Mouse (Mus musculus): ENCODE results near the gene Slc7a10. TPM values are rescaled to one million over a fixed set of nuclear protein-coding genes. Genes with fewer than 3 reads are reported as not detected.

Slc7a10 gene
- polyA plus RNA-seq (2015; fragmentation: Nextera tagmentation; extraction: Ambion mirVana): 0.28 and 0.33 TPM in 2 replicates

DNA sequence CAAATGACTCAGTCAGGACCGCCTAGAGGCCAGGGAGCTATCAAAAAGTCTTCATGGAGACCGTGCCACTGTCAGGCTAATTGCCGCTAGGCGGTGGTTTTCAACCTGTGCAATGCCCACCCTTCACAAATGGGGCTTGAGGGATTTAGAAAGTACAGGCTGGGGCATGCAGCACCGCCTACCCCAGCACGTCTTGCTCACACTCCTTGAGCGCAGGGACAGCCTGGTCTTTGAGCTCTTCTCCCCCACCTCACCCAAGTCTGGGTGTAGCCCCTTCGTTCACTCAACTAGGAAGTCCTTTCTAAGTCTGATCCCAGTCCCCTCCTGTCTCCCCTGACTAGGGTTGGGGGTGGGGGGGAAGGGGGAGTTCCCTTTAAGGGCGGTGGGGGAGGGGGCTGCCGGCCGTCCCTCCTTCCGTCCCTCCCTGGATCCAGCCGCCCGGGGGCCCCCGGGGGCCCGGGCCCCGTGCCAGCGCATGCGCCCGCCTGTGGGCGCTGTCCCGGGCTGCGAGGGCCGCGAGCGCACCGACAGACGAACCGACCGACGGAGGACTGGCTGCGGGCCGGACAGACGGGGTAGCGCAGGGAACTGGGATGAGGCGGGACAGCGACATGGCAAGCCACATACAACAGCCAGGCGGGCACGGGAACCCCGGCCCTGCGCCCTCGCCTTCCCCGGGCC lies at the start of gene Slc7a10:
Gene Slc7a10, plus strand, starts transcription at position 497 of the 681 bp plus-strand sequence.
- no peak for DNase-seq (ENCODE audit: low spot score)

GRCm38 (mm10) chr7:35137524-35137923 lies 48.7 kb upstream of the Slc7a10 start:
- DNase-seq (ENCODE audit: low spot score): no peak

- no peak for DNase-seq (ENCODE audit: low spot score)
These were observed 47.7 kb upstream of the Slc7a10 start for GRCm38 (mm10) chr7:35138481-35138880.

- no peak for DNase-seq (ENCODE audit: low spot score)
These were observed 46.3 kb upstream of the Slc7a10 start for GRCm38 (mm10) chr7:35139880-35140279.

DNA sequence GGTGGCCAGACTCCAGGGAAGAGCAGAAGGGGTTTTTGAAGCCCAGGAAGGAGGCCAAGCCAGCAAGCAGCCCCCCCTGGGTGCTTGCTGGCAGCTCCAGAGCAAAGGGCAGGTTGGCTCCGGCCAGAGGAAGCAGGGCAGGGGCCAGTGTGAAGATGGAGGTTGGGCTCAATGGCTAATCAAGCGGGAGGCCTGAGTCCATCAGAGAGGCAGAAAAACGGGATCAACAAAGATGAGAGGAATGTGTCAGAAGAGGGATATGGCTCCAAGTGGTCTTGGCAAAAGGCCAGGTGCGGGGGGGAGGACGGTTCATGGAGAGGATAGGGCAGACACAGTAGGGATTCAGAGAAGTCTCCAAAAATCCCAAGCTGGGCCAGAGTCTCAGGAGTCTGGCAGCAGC lies 44.7 kb upstream of the Slc7a10 start:
- DNase-seq (ENCODE audit: low spot score): no peak

DNA sequence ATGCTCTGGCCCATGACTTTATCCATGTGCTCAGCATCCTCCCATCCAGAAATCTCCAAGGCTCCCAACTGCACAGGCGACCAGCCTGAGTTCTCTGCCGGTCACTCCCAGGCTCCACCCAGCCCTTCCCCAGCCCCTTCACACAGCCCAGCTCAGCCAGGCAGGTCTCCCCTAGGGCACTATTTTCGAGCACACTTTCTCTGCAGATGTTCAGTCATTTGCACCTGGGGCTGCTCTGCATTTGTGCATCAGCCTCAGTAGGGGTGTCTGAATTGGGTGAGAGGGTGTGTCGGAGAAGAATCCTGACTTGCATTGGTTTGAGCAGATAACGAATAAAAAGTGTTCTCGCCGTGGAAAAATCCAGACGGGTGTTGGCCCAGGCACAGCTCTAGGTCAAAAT lies 43.7 kb upstream of the Slc7a10 start:
- no peak for DNase-seq (ENCODE audit: low spot score)

DNA sequence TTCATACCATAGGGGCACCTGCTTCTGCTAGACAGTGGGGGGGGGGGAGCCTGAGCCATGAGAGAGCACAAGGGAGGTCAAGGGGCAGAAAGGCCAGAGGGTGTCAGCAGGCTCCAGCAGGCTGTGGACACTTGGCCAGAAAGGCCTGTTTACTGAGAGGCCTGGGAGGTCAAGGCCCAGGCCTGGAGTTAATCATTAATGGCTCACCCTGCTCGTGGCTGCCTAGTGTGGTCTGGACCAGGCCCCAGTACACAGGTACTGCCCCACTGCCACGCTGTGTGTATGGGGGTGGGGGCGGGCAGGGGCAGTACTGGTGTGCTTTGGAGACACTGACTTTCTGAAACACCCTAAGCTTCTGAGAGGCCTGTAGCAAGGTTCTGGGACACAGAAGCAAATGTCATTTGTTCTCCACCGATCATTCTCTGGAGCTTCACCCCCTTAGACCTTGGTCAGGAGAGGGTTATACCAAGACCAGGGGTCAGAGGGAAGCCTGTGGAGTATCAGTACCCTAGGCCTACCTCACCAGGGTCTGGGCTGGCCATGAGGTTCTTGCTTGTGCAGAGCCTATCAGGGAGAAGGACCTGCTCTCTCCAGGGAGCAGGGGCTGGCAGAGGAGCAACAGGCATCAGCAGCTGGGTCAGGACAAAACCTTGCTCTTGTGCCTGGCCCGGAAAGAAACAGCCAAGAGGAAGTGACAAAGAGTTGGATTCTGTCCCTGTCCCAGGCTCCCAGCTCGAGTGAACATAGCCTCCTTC lies 42.1 kb upstream of the Slc7a10 start:
- DNase-seq (ENCODE audit: low spot score): no peak

DNA sequence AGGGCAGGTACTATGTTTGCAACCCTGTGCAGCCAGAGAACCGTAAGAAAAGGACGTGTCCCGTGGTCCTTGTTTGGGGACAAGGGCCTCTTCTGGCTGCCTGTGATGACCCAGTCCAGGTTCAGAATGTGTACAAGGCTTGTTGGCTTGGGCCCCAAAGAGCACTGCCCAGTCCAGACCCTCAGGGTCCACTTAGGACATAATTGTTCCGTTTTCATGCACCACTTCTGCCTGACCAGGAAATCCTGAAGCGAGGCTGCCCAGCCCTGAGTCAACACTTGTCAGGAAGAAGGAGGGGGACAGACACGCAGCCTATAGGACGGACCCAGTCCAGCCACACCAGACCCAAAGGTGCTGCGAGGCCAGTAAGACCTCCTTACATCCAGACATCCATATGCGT lies 41.1 kb upstream of the Slc7a10 start:
- DNase-seq (ENCODE audit: low spot score): no peak

GRCm38 (mm10) chr7:35146269-35146668 lies 39.9 kb upstream of the Slc7a10 start:
- no peak for DNase-seq (ENCODE audit: low spot score)

DNA sequence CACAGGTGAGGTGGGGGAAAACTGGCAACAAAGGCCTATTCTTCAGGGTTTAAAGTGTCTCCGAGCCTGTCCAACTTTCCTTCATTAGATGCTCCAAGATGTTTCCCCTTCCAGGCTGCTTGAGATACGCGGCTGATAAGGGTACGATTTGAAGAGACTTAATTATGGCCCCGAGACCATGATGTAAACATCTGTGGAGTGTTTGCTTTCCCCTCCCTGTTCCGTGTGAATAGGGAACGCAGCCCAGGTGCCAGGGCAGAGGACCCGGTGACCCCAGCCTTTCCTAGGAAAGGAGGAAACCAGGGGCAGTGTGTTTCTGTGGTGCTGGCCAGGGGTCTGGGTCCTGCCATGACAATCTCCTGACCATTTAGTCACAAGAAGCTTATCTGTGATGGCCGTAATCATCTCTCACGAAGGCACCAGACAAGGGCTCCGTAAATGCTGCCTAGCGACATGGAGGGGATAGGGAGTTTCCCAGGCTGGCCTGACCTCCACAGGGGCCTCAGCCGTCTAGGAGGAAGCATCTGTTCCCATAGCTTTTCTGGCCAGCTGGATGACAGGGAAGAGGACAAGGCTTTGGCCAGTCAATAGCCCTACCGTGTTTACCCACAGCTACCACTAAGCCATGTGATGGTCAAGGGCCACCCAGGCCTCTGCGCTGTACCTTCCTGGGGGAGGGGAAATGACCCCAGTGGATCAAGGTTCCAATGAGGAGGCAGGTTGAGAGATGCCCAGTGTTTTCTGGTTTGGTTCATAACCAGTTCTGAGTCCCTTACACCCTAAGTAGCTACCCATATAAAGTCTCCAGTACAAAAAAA lies 36.4 kb upstream of the Slc7a10 start:
- DNase-seq (ENCODE audit: low spot score): no peak

GRCm38 (mm10) chr7:35150860-35151259 lies 35.3 kb upstream of the Slc7a10 start:
- no peak for DNase-seq (ENCODE audit: low spot score)

DNA sequence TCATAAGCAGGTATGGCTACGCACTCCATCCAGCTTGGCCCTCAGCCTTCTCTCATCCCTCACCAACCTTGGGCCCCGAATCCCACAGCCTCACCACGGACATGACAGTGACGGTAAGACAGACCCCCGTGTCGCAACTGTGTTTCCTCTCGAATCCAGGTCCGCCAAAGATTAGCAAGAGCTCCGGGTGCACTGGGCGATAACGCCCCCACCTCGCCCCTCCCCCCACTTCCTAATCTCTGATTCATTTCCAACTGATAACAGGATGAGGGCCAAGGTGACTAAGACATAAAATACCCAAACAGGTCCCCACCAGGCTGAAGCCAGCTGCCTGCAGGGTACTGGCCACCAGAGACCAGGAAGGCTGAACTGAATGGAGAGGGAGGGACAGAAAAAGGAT lies 31.7 kb upstream of the Slc7a10 start:
- no peak for DNase-seq (ENCODE audit: low spot score)

- DNase-seq (ENCODE audit: low spot score): no peak
These were observed 29.4 kb upstream of the Slc7a10 start for GRCm38 (mm10) chr7:35156561-35157477.

DNA sequence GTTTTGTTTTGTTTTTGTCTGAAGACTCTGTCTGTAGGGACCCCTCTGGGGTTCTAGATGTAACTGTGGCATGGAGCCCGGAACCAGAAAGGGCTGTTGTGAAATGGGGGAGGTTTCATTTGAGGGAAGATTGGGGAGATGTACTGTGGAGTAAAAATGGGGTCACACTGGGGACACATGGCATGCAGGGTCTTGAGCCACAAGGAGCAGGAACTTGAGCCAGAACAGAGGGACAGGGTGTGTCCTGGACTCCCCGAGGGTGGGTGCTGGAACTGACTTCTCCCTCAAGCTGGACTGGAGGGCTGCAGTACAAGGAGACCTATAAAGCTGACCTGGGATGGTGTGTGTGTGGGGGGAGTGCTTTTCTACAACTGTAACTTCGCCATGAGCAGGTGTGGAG lies 28.7 kb upstream of the Slc7a10 start:
- DNase-seq (ENCODE audit: low spot score): no peak

DNA sequence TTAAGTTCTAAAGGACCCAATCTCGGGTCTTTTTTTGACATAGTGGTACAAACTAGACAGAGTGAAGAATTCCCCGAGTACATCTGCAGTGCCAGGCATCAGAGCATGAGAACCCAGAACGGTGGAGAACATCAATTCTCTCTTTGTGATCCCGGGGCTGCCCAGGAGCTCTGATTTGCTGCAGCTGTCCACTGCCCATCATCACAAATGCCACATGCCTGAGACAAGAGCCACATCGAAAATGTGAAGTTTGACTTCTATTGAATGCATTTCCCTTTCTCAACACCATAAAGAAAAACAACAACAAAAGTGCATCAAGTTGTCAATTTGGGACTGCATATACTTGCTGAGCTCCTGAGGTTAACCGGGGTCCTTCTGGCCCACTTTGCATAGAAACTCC lies 23.7 kb upstream of the Slc7a10 start:
- DNase-seq (ENCODE audit: low spot score): no peak

DNA sequence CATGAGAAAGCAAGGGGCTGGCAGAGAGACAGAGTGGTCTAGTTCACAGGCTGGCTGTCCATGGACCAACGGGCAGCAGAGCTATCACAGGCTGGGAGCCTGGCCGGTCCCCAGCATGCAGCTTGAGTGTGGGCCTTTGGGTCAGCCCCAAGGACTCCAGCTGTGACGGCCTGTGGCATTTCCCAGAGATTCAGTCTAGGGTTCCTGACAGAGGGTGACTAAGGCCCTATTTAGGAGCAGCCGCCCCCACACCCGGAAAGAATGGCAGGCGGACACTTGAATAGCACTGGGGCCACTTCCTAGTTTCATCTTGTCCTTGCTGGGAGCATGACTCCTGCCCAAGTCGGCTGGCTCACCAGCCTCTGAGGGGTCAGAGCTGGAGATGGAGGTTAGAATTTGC lies 22.6 kb upstream of the Slc7a10 start:
- no peak for DNase-seq (ENCODE audit: low spot score)

DNA sequence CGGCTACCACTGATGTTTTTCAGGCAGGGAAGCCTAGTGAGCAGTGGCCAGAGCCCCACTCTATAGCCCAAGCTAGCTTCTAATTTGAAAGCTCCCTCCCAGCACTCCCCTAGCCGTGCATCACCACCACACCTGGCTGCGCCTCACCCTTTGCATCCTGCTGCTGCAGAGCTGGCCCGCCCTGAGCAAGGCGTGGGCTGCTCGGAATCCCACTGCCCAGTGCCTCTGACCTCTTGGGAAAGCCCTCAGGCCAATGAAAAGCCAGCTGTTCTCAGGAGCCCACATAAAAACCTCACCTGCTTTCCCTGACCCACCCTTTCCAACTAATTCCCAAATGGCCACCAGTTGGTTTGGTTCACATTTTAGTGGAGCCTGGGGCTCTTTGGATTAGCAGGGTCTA lies 22.1 kb upstream of the Slc7a10 start:
- DNase-seq (ENCODE audit: low spot score): no peak

DNA sequence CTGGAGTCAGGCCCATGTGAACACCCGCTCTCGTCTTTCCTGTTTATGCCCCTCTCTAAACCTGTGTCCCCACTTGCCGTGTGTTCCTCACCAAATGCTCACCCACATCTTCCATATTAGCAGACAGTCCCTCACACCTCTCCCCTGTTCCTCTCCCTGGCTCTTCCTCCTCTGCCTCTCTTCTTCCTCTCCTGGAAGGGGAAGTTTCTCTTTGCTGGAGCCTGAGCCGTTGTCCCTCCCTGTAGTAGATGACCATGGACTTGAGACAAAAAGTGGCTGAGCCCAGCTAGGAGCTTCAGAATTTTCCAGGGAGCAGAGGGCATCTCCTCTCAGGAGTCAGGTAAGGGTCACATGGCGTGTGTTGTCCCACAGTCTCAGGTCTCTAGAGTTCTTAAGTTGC lies 19.2 kb upstream of the Slc7a10 start:
- DNase-seq (ENCODE audit: low spot score): no peak

- DNase-seq (ENCODE audit: low spot score): no peak
These were observed 18.3 kb upstream of the Slc7a10 start for GRCm38 (mm10) chr7:35167925-35168324.

DNA sequence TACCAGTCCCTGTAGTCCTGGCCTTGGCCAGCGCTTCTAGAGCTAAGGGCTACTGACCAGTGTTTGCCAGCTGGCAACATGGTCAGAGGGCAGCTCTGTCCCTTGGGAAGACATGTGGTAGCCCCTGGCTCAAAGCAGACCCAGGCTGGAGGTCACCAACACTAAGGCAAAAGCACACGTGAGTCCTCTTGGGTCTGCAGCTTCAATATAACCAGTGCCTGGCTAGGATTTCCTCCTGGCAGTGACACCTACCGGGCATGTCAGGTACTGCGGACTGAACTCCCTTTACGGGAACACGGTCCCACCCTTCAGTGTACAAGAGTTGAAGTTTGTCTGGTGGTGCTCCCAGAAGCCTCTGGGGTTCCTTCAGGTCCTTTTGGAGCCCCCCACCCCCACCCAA lies 16.8 kb upstream of the Slc7a10 start:
- DNase-seq (ENCODE audit: low spot score): peak; percentile 73

GRCm38 (mm10) chr7:35171867-35172382 lies 14.3 kb upstream of the Slc7a10 start:
- peak; percentile 78 for DNase-seq (ENCODE audit: low spot score)

All from thymus, postnatal 0 days (tissue).